Mouse (Mus musculus): Measurements from ENCODE around the gene Olfr279. TPM values are rescaled to one million over a fixed set of nuclear protein-coding genes. Genes with fewer than 3 reads are reported as not detected.

The Olfr279 gene
- polyA plus RNA-seq, 1 experiment from 2014 or later: not detected

- WGBS: 79% methylated on average over 7 of the region's 7 CpGs
- H3K4me3 ChIP-seq (ENCODE audit: low read length): no peak overlapping the region
Measured at GRCm38 (mm10) chr15:98479568-98480102, 12.6 kb upstream of the Olfr279 start.

GRCm38 (mm10) chr15:98482701-98483100, 9.5 kb upstream of the Olfr279 start, which contains the start of gene Lalba:
TSS of gene Lalba (minus strand) at chr15:98482721.
- WGBS: 67% methylated on average over 3 of the region's 3 CpGs
- ATAC-seq: no peak
- Histone ChIP-seq H3K27ac (ENCODE audit: low read depth, low read length) (no peak within 1 kb of the TSS), H3K36me3 (ENCODE audit: control insufficient read depth, insufficient read depth, low read length) (no peaks in the 10 kb centered on the region), H3K27me3 (replicated peaks; ENCODE audit: control insufficient read depth, insufficient read depth, low read length) (no peaks in the 10 kb centered on the region), H3K4me1 (ENCODE audit: control insufficient read depth, insufficient read depth, low read depth, low read length) (no peaks in the 10 kb centered on the region), H3K9ac (ENCODE audit: low read depth, low read length) (no peak within 1 kb of the TSS), H3K9me3 (ENCODE audit: control insufficient read depth, low read length) (no peaks in the 10 kb centered on the region), H3K4me2 (ENCODE audit: low read length) (no peak within 1 kb of the TSS), H3K4me3 (ENCODE audit: low read length) (no peak within 1 kb of the TSS)

More at GRCm38 (mm10) chr15:98479568-98480102, 12.6 kb upstream of the Olfr279 start:
- Histone ChIP-seq H3K27me3 (replicated peaks; ENCODE audit: control insufficient read depth, insufficient read depth, low read length) (no peaks in the 10 kb centered on the region), H3K36me3 (ENCODE audit: control insufficient read depth, insufficient read depth, low read length) (no peaks in the 10 kb centered on the region), H3K27ac (ENCODE audit: low read depth, low read length) (no peak overlapping the region), H3K9me3 (ENCODE audit: control insufficient read depth, low read length) (no peaks in the 10 kb centered on the region), H3K4me2 (ENCODE audit: low read length) (no peak overlapping the region), H3K9ac (ENCODE audit: low read depth, low read length) (no peak overlapping the region), H3K4me1 (ENCODE audit: control insufficient read depth, insufficient read depth, low read depth, low read length) (no peaks in the 10 kb centered on the region)
- ATAC-seq: no peak

GRCm38 (mm10) chr15:98483907-98484886, 8.0 kb upstream of the Olfr279 start:
- Histone ChIP-seq H3K4me3 (ENCODE audit: low read length) (no peak overlapping the region), H3K27me3 (replicated peaks; ENCODE audit: control insufficient read depth, insufficient read depth, low read length) (no peaks in the 10 kb centered on the region), H3K4me2 (ENCODE audit: low read length) (no peak overlapping the region), H3K9ac (ENCODE audit: low read depth, low read length) (no peak overlapping the region), H3K4me1 (ENCODE audit: control insufficient read depth, insufficient read depth, low read depth, low read length) (no peaks in the 10 kb centered on the region), H3K27ac (ENCODE audit: low read depth, low read length) (no peak overlapping the region), H3K9me3 (ENCODE audit: control insufficient read depth, low read length) (no peaks in the 10 kb centered on the region), H3K36me3 (ENCODE audit: control insufficient read depth, insufficient read depth, low read length) (no peaks in the 10 kb centered on the region)
- ATAC-seq: no peak
- 78% methylated on average over 18 of the region's 18 CpGs for WGBS

- no peak overlapping the region for H3K27ac ChIP-seq (ENCODE audit: low read depth, low read length)
- H3K27me3 ChIP-seq (replicated peaks; ENCODE audit: control insufficient read depth, insufficient read depth, low read length): no peaks in the 10 kb centered on the region
- ATAC-seq: no peak
- no peaks in the 10 kb centered on the region for H3K36me3 ChIP-seq (ENCODE audit: control insufficient read depth, insufficient read depth, low read length)
- H3K4me3 ChIP-seq (ENCODE audit: low read length): no peak overlapping the region
- no peaks in the 10 kb centered on the region for H3K9me3 ChIP-seq (ENCODE audit: control insufficient read depth, low read length)
- no peak overlapping the region for H3K9ac ChIP-seq (ENCODE audit: low read depth, low read length)
- H3K4me2 ChIP-seq (ENCODE audit: low read length): no peak overlapping the region
- WGBS: 96% methylated on average over 8 of the region's 8 CpGs
- H3K4me1 ChIP-seq (ENCODE audit: control insufficient read depth, insufficient read depth, low read depth, low read length): no peaks in the 10 kb centered on the region
Measured at GRCm38 (mm10) chr15:98486433-98487021, 5.7 kb upstream of the Olfr279 start.

- no peak for ATAC-seq
- Histone ChIP-seq H3K27me3 (replicated peaks; ENCODE audit: control insufficient read depth, insufficient read depth, low read length) (no peaks in the 10 kb centered on the region), H3K9ac (ENCODE audit: low read depth, low read length) (no peak overlapping the region), H3K4me3 (ENCODE audit: low read length) (no peak overlapping the region), H3K4me1 (ENCODE audit: control insufficient read depth, insufficient read depth, low read depth, low read length) (no peaks in the 10 kb centered on the region), H3K27ac (ENCODE audit: low read depth, low read length) (no peak overlapping the region), H3K36me3 (ENCODE audit: control insufficient read depth, insufficient read depth, low read length) (no peaks in the 10 kb centered on the region), H3K9me3 (ENCODE audit: control insufficient read depth, low read length) (no peaks in the 10 kb centered on the region), H3K4me2 (ENCODE audit: low read length) (no peak overlapping the region)
- WGBS: 83% methylated on average over 2 of the region's 2 CpGs
Measured at GRCm38 (mm10) chr15:98491332-98491731, 870 bp upstream of the Olfr279 start.

GRCm38 (mm10) chr15:98497631-98498030, 5.4 kb downstream of the Olfr279 start:
- Histone ChIP-seq H3K9me3 (ENCODE audit: control insufficient read depth, low read length) (no peaks in the 10 kb centered on the region), H3K27me3 (replicated peaks; ENCODE audit: control insufficient read depth, insufficient read depth, low read length) (no peaks in the 10 kb centered on the region), H3K27ac (ENCODE audit: low read depth, low read length) (no peak overlapping the region), H3K36me3 (ENCODE audit: control insufficient read depth, insufficient read depth, low read length) (no peaks in the 10 kb centered on the region), H3K9ac (ENCODE audit: low read depth, low read length) (no peak overlapping the region), H3K4me1 (ENCODE audit: control insufficient read depth, insufficient read depth, low read depth, low read length) (no peaks in the 10 kb centered on the region), H3K4me3 (ENCODE audit: low read length) (no peak overlapping the region), H3K4me2 (ENCODE audit: low read length) (no peak overlapping the region)
- ATAC-seq: no peak
- whole genome bisulfite sequencing: 91% methylated on average over 17 of the region's 17 CpGs

- Histone ChIP-seq H3K4me2 (ENCODE audit: low read length) (no peak overlapping the region), H3K4me3 (ENCODE audit: low read length) (no peak overlapping the region), H3K4me1 (ENCODE audit: control insufficient read depth, insufficient read depth, low read depth, low read length) (no peaks in the 10 kb centered on the region), H3K9ac (ENCODE audit: low read depth, low read length) (no peak overlapping the region), H3K27ac (ENCODE audit: low read depth, low read length) (no peak overlapping the region), H3K27me3 (replicated peaks; ENCODE audit: control insufficient read depth, insufficient read depth, low read length) (no peaks in the 10 kb centered on the region), H3K36me3 (ENCODE audit: control insufficient read depth, insufficient read depth, low read length) (no peaks in the 10 kb centered on the region), H3K9me3 (ENCODE audit: control insufficient read depth, low read length) (no peaks in the 10 kb centered on the region)
- 92% methylated on average over 3 of the region's 3 CpGs for WGBS
- no peak for ATAC-seq
Measured at GRCm38 (mm10) chr15:98503317-98503716, 11.1 kb downstream of the Olfr279 start.

- Histone ChIP-seq H3K27ac (ENCODE audit: low read depth, low read length) (no peak overlapping the region), H3K4me1 (ENCODE audit: control insufficient read depth, insufficient read depth, low read depth, low read length) (no peaks in the 10 kb centered on the region), H3K4me3 (ENCODE audit: low read length) (no peak overlapping the region), H3K4me2 (ENCODE audit: low read length) (peak overlapping the region; percentile 28), H3K9me3 (ENCODE audit: control insufficient read depth, low read length) (no peaks in the 10 kb centered on the region), H3K36me3 (ENCODE audit: control insufficient read depth, insufficient read depth, low read length) (no peaks in the 10 kb centered on the region), H3K9ac (ENCODE audit: low read depth, low read length) (no peak overlapping the region), H3K27me3 (replicated peaks; ENCODE audit: control insufficient read depth, insufficient read depth, low read length) (no peaks in the 10 kb centered on the region)
- WGBS: 14% methylated on average over 18 of the region's 18 CpGs
- no peak for ATAC-seq
Measured at GRCm38 (mm10) chr15:98504514-98504913, 12.3 kb downstream of the Olfr279 start.
